Mouse (Mus musculus) kidney, postnatal 4 days (tissue): ENCODE measurements around the gene Slc4a5.

Experiments
- DNase-seq, 2 experiments: peaks; one replicate each; pipeline ENCODE4 v3.0.0; 2021; ENCODE audit warnings: mixed read lengths in 2 of 2

Slc4a5 gene

GRCm38 (mm10) chr6:83233306-83233705, 13.7 kb downstream of the Slc4a5 start:
- DNase-seq = no peak

GRCm38 (mm10) chr6:83234280-83234741, 14.7 kb downstream of the Slc4a5 start:
- DNase-seq = peak; percentile 56 to 72

- DNase-seq = peak; percentile 25 to 27
Observed at GRCm38 (mm10) chr6:83237123-83237522, 17.5 kb downstream of the Slc4a5 start.

- no peak for DNase-seq
Observed at GRCm38 (mm10) chr6:83244422-83245061, 24.9 kb downstream of the Slc4a5 start.

- DNase-seq = peak; percentile 70 to 73
Observed at GRCm38 (mm10) chr6:83245134-83245533, 25.5 kb downstream of the Slc4a5 start.

GRCm38 (mm10) chr6:83245997-83246396, 26.4 kb downstream of the Slc4a5 start:
- DNase-seq = no peak

GRCm38 (mm10) chr6:83246750-83247149, 27.1 kb downstream of the Slc4a5 start:
- DNase-seq = no peak

- DNase-seq = no peak
Observed at GRCm38 (mm10) chr6:83247153-83247552, 27.5 kb downstream of the Slc4a5 start.

GRCm38 (mm10) chr6:83254242-83254641, 34.6 kb downstream of the Slc4a5 start:
- peak in 1 of 2 experiments; percentile 22 for DNase-seq

- DNase-seq = no peak
Observed at GRCm38 (mm10) chr6:83264516-83264915, 44.9 kb downstream of the Slc4a5 start.

- DNase-seq = peak; percentile 48 to 52
Observed at GRCm38 (mm10) chr6:83265253-83265652, 45.6 kb downstream of the Slc4a5 start.

GRCm38 (mm10) chr6:83265653-83266052, 46.0 kb downstream of the Slc4a5 start:
- no peak for DNase-seq

- DNase-seq = no peak
Observed at GRCm38 (mm10) chr6:83267616-83268015, 48.0 kb downstream of the Slc4a5 start.

GRCm38 (mm10) chr6:83268144-83269010, 48.7 kb downstream of the Slc4a5 start:
- peak; percentile 89 to 95 for DNase-seq

- DNase-seq = no peak
Observed at GRCm38 (mm10) chr6:83273733-83274132, 54.1 kb downstream of the Slc4a5 start.

- no peak for DNase-seq
Observed at GRCm38 (mm10) chr6:83277151-83277550, 57.5 kb downstream of the Slc4a5 start.

GRCm38 (mm10) chr6:83278881-83279280, 59.3 kb downstream of the Slc4a5 start:
- DNase-seq = peak; percentile 45 to 51

- DNase-seq = peak in 1 of 2 experiments; percentile 29
Observed at GRCm38 (mm10) chr6:83280256-83280955, 60.8 kb downstream of the Slc4a5 start.

- DNase-seq = no peak
Observed at GRCm38 (mm10) chr6:83300447-83301229, 81.0 kb downstream of the Slc4a5 start.

GRCm38 (mm10) chr6:83301294-83301693, 81.7 kb downstream of the Slc4a5 start:
- no peak for DNase-seq

GRCm38 (mm10) chr6:83302264-83302663, 82.6 kb downstream of the Slc4a5 start:
- no peak for DNase-seq

- no peak for DNase-seq
Observed at GRCm38 (mm10) chr6:83309017-83309416, 89.4 kb downstream of the Slc4a5 start.
